Mouse (Mus musculus) lung, embryonic 15.5 days (tissue): ENCODE results near the gene Lrwd1. TPM values are rescaled to one million over a fixed set of nuclear protein-coding genes. Genes with fewer than 3 reads are reported as not detected.

ENCODE experiments used
- ATAC-seq: fragments of 200-750 bp; cut with Nextera tagmentation; 2 replicates; pipeline ENCODE4 v1.8.0; 2017; ENCODE audit warnings: moderate number of reproducible peaks, borderline replicate concordance; ENCODE audit not compliant: low FRiP score, low TSS enrichment; ENCODE audit errors: extremely low read depth
- H3K27ac ChIP-seq: fragments of 300-500 bp; sonication (generic); 2 replicates; pipeline ENCODE4 v1.5.1; 2015; ENCODE audit warnings: moderate library complexity, mild to moderate bottlenecking, inconsistent platforms
- H3K27me3 ChIP-seq: fragments of 300-500 bp; sonication (generic); 2 replicates; pipeline ENCODE4 v1.6.1; 2015; ENCODE audit warnings: inconsistent platforms
- H3K36me3 ChIP-seq: fragments of 300-500 bp; sonication (generic); 2 replicates; pipeline ENCODE4 v1.6.1; 2015; ENCODE audit warnings: inconsistent platforms
- H3K4me1 ChIP-seq: fragments of 300-500 bp; sonication (generic); 2 replicates; pipeline ENCODE4 v1.6.1; 2015; ENCODE audit warnings: inconsistent platforms
- H3K4me2 ChIP-seq: fragments of 300-500 bp; sonication (generic); 2 replicates; pipeline ENCODE4 v1.6.1; 2015; ENCODE audit warnings: inconsistent platforms, mild to moderate bottlenecking, moderate library complexity
- H3K4me3 ChIP-seq: fragments of 300-500 bp; sonication (generic); 2 replicates; pipeline ENCODE4 v1.5.1; 2015; ENCODE audit warnings: mild to moderate bottlenecking, inconsistent platforms
- H3K9ac ChIP-seq: fragments of 300-500 bp; sonication (generic); 2 replicates; pipeline ENCODE4 v1.6.1; 2015; ENCODE audit warnings: inconsistent platforms
- H3K9me3 ChIP-seq: fragments of 300-500 bp; sonication (generic); 2 replicates; pipeline ENCODE4 v1.6.1; 2016; ENCODE audit warnings: inconsistent platforms
- WGBS: fragments of 180-500 bp; shearing (Covaris S2); methylation state at CpG from one replicate; pipeline ENCODE4 v1.1.7; 2015; 5-methylcytosine and 5-hydroxymethylcytosine counted together
- polyA plus RNA-seq: library from polyadenylated mRNA; unstranded; fragments of >200 nt; fragmentation: Nextera tagmentation; extraction: Ambion mirVana; gene quantifications from 2 replicates; pipeline ENCODE4 v1.2.1, GENCODE M21; 2015

The Lrwd1 gene
- polyA plus RNA-seq, 1 experiment from 2014 or later = 37.5 TPM

- Histone ChIP-seq H3K9ac (no peak overlapping the region), H3K36me3 (no peaks in the 10 kb centered on the region), H3K4me1 (no peaks in the 10 kb centered on the region), H3K27ac (no peak overlapping the region), H3K9me3 (no peaks in the 10 kb centered on the region), H3K4me2 (no peak overlapping the region), H3K27me3 (no peaks in the 10 kb centered on the region), H3K4me3 (no peak overlapping the region)
- ATAC-seq = no peak
- 63% methylated on average over 3 of the region's 3 CpGs for WGBS
Observed at GRCm38 (mm10) chr5:136109042-136109441, 26.8 kb downstream of the Lrwd1 start.

- no peak overlapping the region for H3K27ac ChIP-seq
- H3K27me3 ChIP-seq = no peaks in the 10 kb centered on the region
- no peak overlapping the region for H3K9ac ChIP-seq
- H3K4me1 ChIP-seq = no peaks in the 10 kb centered on the region
- H3K4me2 ChIP-seq = no peak overlapping the region
- H3K4me3 ChIP-seq = no peak overlapping the region
- ATAC-seq = no peak
- no peaks in the 10 kb centered on the region for H3K9me3 ChIP-seq
- no peaks in the 10 kb centered on the region for H3K36me3 ChIP-seq
- 38% methylated on average over 2 of the region's 2 CpGs for WGBS
Observed at GRCm38 (mm10) chr5:136108486-136108885, 27.4 kb downstream of the Lrwd1 start.

- no peak overlapping the region for H3K27ac ChIP-seq
- no peak for ATAC-seq
- H3K9ac ChIP-seq = no peak overlapping the region
- no peak overlapping the region for H3K4me2 ChIP-seq
- H3K36me3 ChIP-seq = no peaks in the 10 kb centered on the region
- H3K4me1 ChIP-seq = peaks cover 9% of the 10 kb centered on the region
- no peaks in the 10 kb centered on the region; the same call in 1 of the 2 replicates for H3K27me3 ChIP-seq
- H3K4me3 ChIP-seq = no peak overlapping the region
- no peaks in the 10 kb centered on the region for H3K9me3 ChIP-seq
- 86% methylated on average over 5 of the region's 5 CpGs for WGBS
Observed at GRCm38 (mm10) chr5:136104511-136104910, 31.4 kb downstream of the Lrwd1 start.

- no peaks in the 10 kb centered on the region; the same call in 1 of the 2 replicates for H3K27me3 ChIP-seq
- peaks cover 9% of the 10 kb centered on the region for H3K4me1 ChIP-seq
- peak; percentile 78; the same call in 1 of the 2 replicates for ATAC-seq
- peak overlapping the region; percentile 31; the same call in 1 of the 2 replicates for H3K9ac ChIP-seq
- no peaks in the 10 kb centered on the region for H3K9me3 ChIP-seq
- 6% methylated on average over 41 of the region's 41 CpGs for WGBS
- peak overlapping the region; percentile 31 for H3K4me3 ChIP-seq
- H3K27ac ChIP-seq = no peak overlapping the region
- peak overlapping the region; percentile 73 for H3K4me2 ChIP-seq
- H3K36me3 ChIP-seq = no peaks in the 10 kb centered on the region
Observed at GRCm38 (mm10) chr5:136102099-136102820, 33.6 kb downstream of the Lrwd1 start.

GRCm38 (mm10) chr5:136098536-136098935, 37.3 kb downstream of the Lrwd1 start:
- no peak for ATAC-seq
- Histone ChIP-seq H3K4me1 (peaks cover 9% of the 10 kb centered on the region), H3K9me3 (no peaks in the 10 kb centered on the region), H3K36me3 (no peaks in the 10 kb centered on the region), H3K4me3 (no peak overlapping the region), H3K27ac (no peak overlapping the region), H3K4me2 (no peak overlapping the region), H3K27me3 (no peaks in the 10 kb centered on the region; the same call in 1 of the 2 replicates), H3K9ac (no peak overlapping the region)
- WGBS = 67% methylated on average over 10 of the region's 10 CpGs

GRCm38 (mm10) chr5:136095089-136095488, 40.8 kb downstream of the Lrwd1 start:
- H3K27me3 ChIP-seq = no peaks in the 10 kb centered on the region
- no peak overlapping the region for H3K9ac ChIP-seq
- H3K4me3 ChIP-seq = no peak overlapping the region
- H3K4me2 ChIP-seq = no peak overlapping the region
- 61% methylated on average over 7 of the region's 7 CpGs for WGBS
- H3K9me3 ChIP-seq = no peaks in the 10 kb centered on the region
- ATAC-seq = no peak
- no peaks in the 10 kb centered on the region for H3K4me1 ChIP-seq
- H3K36me3 ChIP-seq = no peaks in the 10 kb centered on the region
- no peak overlapping the region for H3K27ac ChIP-seq

- Histone ChIP-seq H3K4me1 (no peaks in the 10 kb centered on the region), H3K27me3 (no peaks in the 10 kb centered on the region), H3K36me3 (no peaks in the 10 kb centered on the region), H3K9me3 (no peaks in the 10 kb centered on the region), H3K4me2 (no peak overlapping the region), H3K27ac (no peak overlapping the region), H3K4me3 (no peak overlapping the region), H3K9ac (no peak overlapping the region)
- 60% methylated on average over 8 of the region's 8 CpGs for WGBS
- no peak for ATAC-seq
Observed at GRCm38 (mm10) chr5:136094249-136095010, 41.4 kb downstream of the Lrwd1 start.

- H3K4me3 ChIP-seq = no peak overlapping the region
- no peak overlapping the region for H3K4me2 ChIP-seq
- ATAC-seq = no peak
- H3K4me1 ChIP-seq = no peaks in the 10 kb centered on the region
- no peaks in the 10 kb centered on the region for H3K9me3 ChIP-seq
- H3K9ac ChIP-seq = no peak overlapping the region
- no peaks in the 10 kb centered on the region; the same call in 1 of the 2 replicates for H3K27me3 ChIP-seq
- WGBS = 61% methylated on average over 5 of the region's 5 CpGs
- H3K27ac ChIP-seq = no peak overlapping the region
- no peaks in the 10 kb centered on the region for H3K36me3 ChIP-seq
Observed at GRCm38 (mm10) chr5:136091927-136092326, 43.9 kb downstream of the Lrwd1 start.

- Histone ChIP-seq H3K4me3 (no peak overlapping the region), H3K27me3 (peaks cover 16% of the 10 kb centered on the region; the same call in 1 of the 2 replicates), H3K27ac (no peak overlapping the region), H3K36me3 (no peaks in the 10 kb centered on the region), H3K9ac (no peak overlapping the region), H3K4me2 (no peak overlapping the region), H3K9me3 (no peaks in the 10 kb centered on the region), H3K4me1 (peaks cover 16% of the 10 kb centered on the region)
- 17% methylated on average over 14 of the region's 14 CpGs for WGBS
- ATAC-seq = no peak
Observed at GRCm38 (mm10) chr5:136088821-136089575, 46.9 kb downstream of the Lrwd1 start.

- no peaks in the 10 kb centered on the region for H3K36me3 ChIP-seq
- H3K27ac ChIP-seq = no peak overlapping the region
- H3K4me1 ChIP-seq = peaks cover 23% of the 10 kb centered on the region
- 84% methylated on average over 8 of the region's 8 CpGs for WGBS
- H3K27me3 ChIP-seq = peaks cover 17% of the 10 kb centered on the region; the same call in 1 of the 2 replicates
- H3K4me2 ChIP-seq = no peak overlapping the region
- ATAC-seq = no peak
- no peak overlapping the region for H3K4me3 ChIP-seq
- no peak overlapping the region for H3K9ac ChIP-seq
- H3K9me3 ChIP-seq = no peaks in the 10 kb centered on the region
Observed at GRCm38 (mm10) chr5:136086290-136086689, 49.6 kb downstream of the Lrwd1 start.

- H3K9ac ChIP-seq = no peak overlapping the region
- peaks cover 17% of the 10 kb centered on the region; the same call in 1 of the 2 replicates for H3K27me3 ChIP-seq
- 20% methylated on average over 21 of the region's 21 CpGs for WGBS
- no peak overlapping the region for H3K27ac ChIP-seq
- ATAC-seq = no peak
- H3K9me3 ChIP-seq = no peaks in the 10 kb centered on the region
- peak overlapping the region; percentile 99 for H3K4me2 ChIP-seq
- H3K4me1 ChIP-seq = peaks cover 23% of the 10 kb centered on the region
- no peaks in the 10 kb centered on the region for H3K36me3 ChIP-seq
- peak overlapping the region; percentile 61 for H3K4me3 ChIP-seq
Observed at GRCm38 (mm10) chr5:136084891-136085651, 50.8 kb downstream of the Lrwd1 start.
